Mouse (Mus musculus): ENCODE measurements at regions not wholly inside any gene's neighbourhood (a gene's known extent, or its start where the extent isn't known, plus 50 kb on each side); places are given as distances from the start of the nearest gene placed in this dataset.

DNA sequence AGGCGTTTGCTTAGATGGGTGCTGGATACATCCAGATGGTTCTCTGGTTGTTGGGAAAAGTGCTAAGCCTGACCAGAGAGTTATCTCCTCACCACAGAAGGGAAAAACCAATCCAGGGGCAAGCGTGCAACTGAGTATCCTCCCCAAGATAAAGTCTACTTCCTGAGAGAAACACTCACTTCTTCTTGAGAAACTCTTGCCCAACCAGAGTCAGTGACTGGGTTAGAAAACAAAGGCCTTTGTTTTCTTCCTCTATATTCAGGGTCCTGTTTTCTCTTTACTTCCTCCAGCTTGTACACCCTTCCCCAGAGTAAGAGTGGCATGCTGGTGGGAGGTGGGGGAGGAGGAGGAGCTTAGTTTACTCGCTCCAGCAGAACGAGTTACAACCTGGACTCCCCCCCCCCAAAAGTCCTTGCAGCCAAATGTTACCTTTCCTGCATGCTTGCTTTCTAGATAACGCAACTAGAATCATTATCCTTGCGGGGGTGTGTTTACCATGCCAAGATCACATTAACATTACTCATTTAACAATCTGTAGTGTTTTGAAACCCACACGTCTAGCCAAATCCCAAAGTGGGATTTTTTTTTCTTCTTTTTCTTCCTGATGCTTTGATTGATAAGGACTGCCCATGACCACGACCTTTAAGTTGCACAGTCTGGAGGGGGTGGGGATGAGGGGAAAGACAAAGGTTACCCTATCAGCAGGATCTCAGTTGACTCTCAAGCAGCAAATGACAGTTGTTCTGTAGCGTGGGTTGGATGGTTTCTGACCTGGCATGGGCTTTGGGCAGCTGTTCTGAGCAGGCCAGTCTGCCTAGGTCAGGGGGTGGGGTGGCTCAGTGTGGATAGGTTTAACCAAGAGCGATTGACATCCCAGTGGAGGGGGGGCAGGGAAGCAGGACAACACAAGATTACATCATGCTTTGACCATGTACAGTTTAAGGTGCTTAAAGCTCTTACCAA lies 147.4 kb upstream of the Ado start:
- no peak overlapping the region for H3K4me3 ChIP-seq (ENCODE audit: low read depth, low read length)
- H3K9me3 ChIP-seq (ENCODE audit: low read depth, low read length): no peaks in the 10 kb centered on the region
- no peaks in the 10 kb centered on the region for H3K4me1 ChIP-seq (ENCODE audit: insufficient read depth)
- H3K27me3 ChIP-seq (ENCODE audit: insufficient read depth, low read length): no peaks in the 10 kb centered on the region
- no peaks in the 10 kb centered on the region for H3K36me3 ChIP-seq (ENCODE audit: insufficient read depth)
- no peak overlapping the region for H3K27ac ChIP-seq (ENCODE audit: low read depth)
- no peak overlapping the region for H3K4me2 ChIP-seq
- DNase-seq (no peak), ATAC-seq (ENCODE audit: insufficient read depth) (no peak)
- no peak for TF ChIP-seq CTCF (IDR thresholded peaks at IDR 0.05; ENCODE audit: low read depth)
- WGBS: 42% methylated on average over 10 of the region's 10 CpGs
- no peak overlapping the region for H3K9ac ChIP-seq

DNA sequence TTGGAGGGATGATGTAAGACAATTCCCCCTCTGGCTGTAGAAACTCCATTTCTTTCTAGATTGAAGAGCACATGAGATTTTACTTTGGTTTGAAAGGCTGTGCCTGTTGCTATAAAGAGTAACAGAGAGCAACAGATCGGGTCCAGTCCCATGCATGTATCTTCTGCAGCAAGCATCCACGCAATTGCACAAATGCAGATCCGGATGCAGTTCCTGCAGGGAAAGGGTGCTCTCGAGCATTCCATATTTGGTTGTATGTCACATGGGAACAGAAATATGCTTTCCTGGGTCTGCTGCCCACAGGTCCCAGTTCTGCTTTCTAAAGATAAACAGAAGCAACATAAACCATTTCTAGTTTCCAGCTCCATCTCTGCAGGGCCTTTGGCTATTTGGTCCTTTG lies 146.0 kb upstream of the Ado start:
- H3K27ac ChIP-seq (ENCODE audit: low read depth): no peak overlapping the region
- no peak overlapping the region for H3K9ac ChIP-seq
- WGBS: 75% methylated on average over 4 of the region's 4 CpGs
- DNase-seq: no peak
- ATAC-seq (ENCODE audit: insufficient read depth): no peak
- no peak overlapping the region for H3K4me3 ChIP-seq (ENCODE audit: low read depth, low read length)
- no peaks in the 10 kb centered on the region for H3K27me3 ChIP-seq (ENCODE audit: insufficient read depth, low read length)
- H3K4me1 ChIP-seq (ENCODE audit: insufficient read depth): no peaks in the 10 kb centered on the region
- H3K9me3 ChIP-seq (ENCODE audit: low read depth, low read length): no peaks in the 10 kb centered on the region
- H3K4me2 ChIP-seq: no peak overlapping the region
- H3K36me3 ChIP-seq (ENCODE audit: insufficient read depth): no peaks in the 10 kb centered on the region
- no peak for TF ChIP-seq CTCF (IDR thresholded peaks at IDR 0.05; ENCODE audit: low read depth)

DNA sequence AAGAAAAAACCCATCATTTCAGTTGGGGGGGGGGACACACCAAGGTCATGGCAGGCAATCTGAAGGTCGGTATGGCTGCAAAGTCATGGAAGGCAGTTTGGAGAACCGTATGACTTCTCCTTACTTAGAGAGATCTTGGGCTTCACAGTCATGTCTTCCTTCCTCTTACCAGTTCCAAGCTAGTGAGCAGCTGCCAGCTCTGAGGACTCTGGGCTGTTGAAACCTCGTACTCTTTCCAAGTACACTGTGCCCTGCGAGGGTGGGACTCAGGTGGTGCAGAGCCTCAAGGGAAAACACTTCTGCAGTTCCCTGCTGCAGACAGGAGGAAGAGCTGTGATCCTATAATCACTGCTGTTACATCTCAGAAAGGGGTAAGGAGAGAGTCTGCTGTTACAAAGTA lies 144.8 kb upstream of the Ado start:
- no peak overlapping the region for H3K9ac ChIP-seq
- ATAC-seq (ENCODE audit: insufficient read depth): no peak
- WGBS: 75% methylated on average over 4 of the region's 4 CpGs
- no peak for DNase-seq
- TF ChIP-seq CTCF (IDR thresholded peaks at IDR 0.05; ENCODE audit: low read depth): no peak
- no peak overlapping the region for H3K4me3 ChIP-seq (ENCODE audit: low read depth, low read length)
- no peak overlapping the region for H3K27ac ChIP-seq (ENCODE audit: low read depth)
- no peaks in the 10 kb centered on the region for H3K9me3 ChIP-seq (ENCODE audit: low read depth, low read length)
- no peaks in the 10 kb centered on the region for H3K36me3 ChIP-seq (ENCODE audit: insufficient read depth)
- no peaks in the 10 kb centered on the region for H3K4me1 ChIP-seq (ENCODE audit: insufficient read depth)
- no peaks in the 10 kb centered on the region for H3K27me3 ChIP-seq (ENCODE audit: insufficient read depth, low read length)
- no peak overlapping the region for H3K4me2 ChIP-seq

DNA sequence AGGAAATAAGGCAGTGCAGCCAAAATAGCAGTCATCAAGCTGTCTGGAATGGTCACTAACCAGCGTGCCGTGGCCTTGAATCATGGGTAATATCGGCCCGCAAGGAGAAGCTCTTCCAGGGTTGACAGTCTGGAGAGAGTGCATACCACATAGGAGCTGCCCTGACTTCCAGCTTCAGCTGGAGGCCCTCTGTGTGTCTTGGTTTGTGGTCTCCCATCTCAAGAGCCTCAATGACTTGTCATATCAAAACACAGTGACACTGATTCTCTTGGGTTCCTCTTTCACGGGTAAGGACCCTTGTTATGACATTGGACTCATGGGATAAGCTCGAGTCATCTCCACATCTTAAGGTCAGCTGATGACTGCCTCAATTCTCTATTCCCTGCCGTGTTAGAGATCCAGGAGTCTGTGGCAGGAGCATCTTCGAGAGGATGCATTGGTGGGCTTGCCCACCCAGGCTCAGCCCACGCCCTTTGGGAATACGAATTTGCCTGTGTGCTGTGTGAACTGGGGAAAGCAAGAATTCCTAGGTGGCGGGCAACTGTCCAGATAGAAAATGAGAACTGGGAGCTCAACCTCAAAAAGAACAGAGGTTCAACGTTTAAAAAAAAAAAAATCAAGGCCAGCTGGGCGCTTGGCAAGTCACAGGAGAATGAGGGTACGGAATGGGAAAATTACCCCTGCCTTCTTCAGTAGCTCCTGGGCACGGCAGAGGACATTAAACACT lies 141.4 kb upstream of the Ado start:
- Histone ChIP-seq H3K27me3 (ENCODE audit: insufficient read depth, low read length) (no peaks in the 10 kb centered on the region), H3K4me1 (ENCODE audit: insufficient read depth) (no peaks in the 10 kb centered on the region), H3K4me3 (ENCODE audit: low read depth, low read length) (no peak overlapping the region), H3K36me3 (ENCODE audit: insufficient read depth) (no peaks in the 10 kb centered on the region), H3K9ac (no peak overlapping the region), H3K9me3 (ENCODE audit: low read depth, low read length) (no peaks in the 10 kb centered on the region), H3K27ac (ENCODE audit: low read depth) (no peak overlapping the region), H3K4me2 (no peak overlapping the region)
- ATAC-seq (ENCODE audit: insufficient read depth) (no peak), DNase-seq (no peak)
- no peak for TF ChIP-seq CTCF (IDR thresholded peaks at IDR 0.05; ENCODE audit: low read depth)
- 85% methylated on average over 15 of the region's 15 CpGs for WGBS

DNA sequence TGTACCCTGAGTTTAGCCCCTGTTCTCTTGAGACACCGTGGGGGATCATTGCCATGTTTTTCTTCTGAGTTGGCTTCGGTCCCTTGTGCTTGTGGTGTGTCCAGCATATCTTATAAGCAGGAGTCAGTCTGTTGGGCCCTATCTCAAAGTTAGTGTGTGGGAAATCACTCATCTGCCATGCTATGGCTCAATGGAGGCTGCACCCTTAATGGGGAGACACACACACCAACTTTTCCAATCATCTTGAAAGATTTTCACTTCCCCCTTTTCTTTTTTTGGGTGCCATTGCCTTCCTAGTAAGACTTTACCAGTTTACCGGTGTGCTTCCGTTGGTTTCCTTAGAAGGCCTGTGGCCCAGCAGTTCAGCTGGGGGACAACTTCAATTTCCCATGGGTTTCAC lies 130.6 kb upstream of the Ado start:
- H3K9ac ChIP-seq: no peak overlapping the region
- no peak overlapping the region for H3K27ac ChIP-seq (ENCODE audit: low read depth)
- no peak overlapping the region for H3K4me2 ChIP-seq
- H3K36me3 ChIP-seq (ENCODE audit: insufficient read depth): no peaks in the 10 kb centered on the region
- DNase-seq (no peak), ATAC-seq (ENCODE audit: insufficient read depth) (no peak)
- 89% methylated on average over 4 of the region's 4 CpGs for WGBS
- H3K27me3 ChIP-seq (ENCODE audit: insufficient read depth, low read length): no peaks in the 10 kb centered on the region
- no peaks in the 10 kb centered on the region for H3K4me1 ChIP-seq (ENCODE audit: insufficient read depth)
- H3K9me3 ChIP-seq (ENCODE audit: low read depth, low read length): no peaks in the 10 kb centered on the region
- TF ChIP-seq CTCF (IDR thresholded peaks at IDR 0.05; ENCODE audit: low read depth): no peak
- H3K4me3 ChIP-seq (ENCODE audit: low read depth, low read length): no peak overlapping the region

DNA sequence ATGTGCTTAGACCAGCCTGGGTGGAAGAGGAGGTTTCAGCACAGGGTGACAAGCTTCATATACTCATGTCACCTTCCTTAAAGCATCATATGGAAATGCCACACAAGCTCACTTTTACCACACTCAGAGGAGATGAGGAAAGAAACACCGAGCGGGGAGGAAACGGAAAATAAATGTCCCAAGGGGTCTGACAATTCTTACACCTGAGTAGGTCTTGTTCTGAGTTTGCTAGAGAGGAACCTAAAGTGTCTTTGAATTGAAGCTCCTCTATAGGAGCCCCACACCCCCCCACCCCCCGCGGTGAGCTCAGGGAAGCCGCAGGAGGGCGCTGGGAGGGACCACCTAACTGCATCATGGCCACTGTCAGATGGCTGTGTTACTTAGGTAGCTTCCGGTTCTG lies 124.7 kb upstream of the Ado start:
- Histone ChIP-seq H3K4me3 (ENCODE audit: low read depth, low read length) (no peak overlapping the region), H3K4me2 (0 out of 2 replicates have a peak overlapping the region, but pooled peaks have one; percentile 21), H3K9ac (no peak overlapping the region), H3K27ac (ENCODE audit: low read depth) (no peak overlapping the region), H3K4me1 (ENCODE audit: insufficient read depth) (no peaks in the 10 kb centered on the region), H3K36me3 (ENCODE audit: insufficient read depth) (no peaks in the 10 kb centered on the region), H3K27me3 (ENCODE audit: insufficient read depth, low read length) (no peaks in the 10 kb centered on the region), H3K9me3 (ENCODE audit: low read depth, low read length) (no peaks in the 10 kb centered on the region)
- no peak for DNase-seq
- no peak for TF ChIP-seq CTCF (IDR thresholded peaks at IDR 0.05; ENCODE audit: low read depth)
- WGBS: 80% methylated on average over 8 of the region's 8 CpGs
- no peak for ATAC-seq (ENCODE audit: insufficient read depth)

DNA sequence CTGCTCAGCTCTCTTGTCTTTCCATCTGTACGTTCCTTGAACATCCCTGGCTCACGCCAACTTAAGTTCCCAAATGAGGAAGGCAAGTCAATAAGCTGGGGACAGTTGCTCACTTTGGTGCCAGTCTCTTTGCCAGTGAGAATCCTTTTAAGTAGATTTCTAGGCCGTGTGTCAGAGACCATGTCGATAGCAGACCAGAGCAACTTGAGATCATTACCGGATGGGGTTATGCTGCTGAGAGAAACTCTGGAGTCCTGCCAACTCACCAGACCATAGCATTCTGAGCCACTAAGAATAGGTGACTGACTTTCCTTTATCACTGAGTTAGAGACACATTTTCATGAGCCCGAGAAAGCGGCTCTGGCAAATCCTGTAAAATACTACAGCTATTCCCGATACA lies 123.5 kb upstream of the Ado start:
- WGBS: 47% methylated on average over 8 of the region's 8 CpGs
- H3K36me3 ChIP-seq (ENCODE audit: insufficient read depth): no peaks in the 10 kb centered on the region
- no peak overlapping the region for H3K9ac ChIP-seq
- no peak overlapping the region; the same call in 1 of the 2 replicates for H3K27ac ChIP-seq (ENCODE audit: low read depth)
- no peak for TF ChIP-seq CTCF (IDR thresholded peaks at IDR 0.05; ENCODE audit: low read depth)
- H3K27me3 ChIP-seq (ENCODE audit: insufficient read depth, low read length): no peaks in the 10 kb centered on the region
- H3K4me1 ChIP-seq (ENCODE audit: insufficient read depth): no peaks in the 10 kb centered on the region
- H3K4me2 ChIP-seq: peak overlapping the region; percentile 21; the same call in 1 of the 2 replicates
- DNase-seq: peak; percentile 59
- ATAC-seq (ENCODE audit: insufficient read depth): peak; percentile 83
- no peak overlapping the region for H3K4me3 ChIP-seq (ENCODE audit: low read depth, low read length)
- no peaks in the 10 kb centered on the region for H3K9me3 ChIP-seq (ENCODE audit: low read depth, low read length)
